Mouse (Mus musculus) kidney, adult 8-10 months (tissue): ENCODE results near the gene Spata13.

Experiments
- DNase-seq, 2 experiments: peaks; one replicate each; pipeline ENCODE4 v3.0.0; 2022

Spata13 gene

DNA sequence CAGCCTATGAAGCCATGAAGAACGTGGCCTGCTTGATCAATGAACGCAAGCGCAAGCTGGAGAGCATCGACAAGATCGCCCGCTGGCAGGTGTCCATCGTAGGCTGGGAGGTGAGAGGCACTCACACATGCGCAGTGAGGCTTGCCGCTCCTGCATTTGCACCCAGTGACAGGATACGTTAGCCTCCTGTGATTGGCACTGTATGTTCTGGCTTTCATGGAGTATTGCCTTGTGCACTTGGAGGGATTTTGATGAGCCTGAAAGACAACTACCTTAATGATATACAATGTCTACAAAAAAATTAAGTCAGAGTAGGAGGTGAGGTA is 120.0 kb downstream of the Spata13 start:
- no peak for DNase-seq

- peak; percentile 36 to 63 for DNase-seq
Measured at GRCm38 (mm10) chr14:60754656-60755055, 120.9 kb downstream of the Spata13 start.

DNA sequence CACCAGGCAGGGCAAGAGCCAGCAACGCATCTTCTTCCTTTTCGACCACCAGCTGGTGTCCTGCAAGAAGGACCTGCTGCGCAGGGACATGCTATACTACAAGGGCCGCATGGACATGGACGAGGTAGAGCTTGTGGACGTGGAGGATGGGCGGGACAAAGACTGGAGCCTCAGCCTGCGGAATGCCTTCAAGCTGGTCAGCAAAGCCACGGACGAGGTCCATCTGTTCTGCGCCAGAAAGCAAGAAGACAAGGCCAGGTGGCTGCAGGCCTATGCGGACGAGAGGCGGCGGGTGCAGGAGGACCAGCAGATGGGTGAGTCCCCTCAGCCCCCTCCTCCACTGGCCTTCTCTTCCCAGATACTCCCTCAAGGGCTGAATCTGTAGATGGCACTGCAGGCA is 122.5 kb downstream of the Spata13 start:
- no peak for DNase-seq

DNA sequence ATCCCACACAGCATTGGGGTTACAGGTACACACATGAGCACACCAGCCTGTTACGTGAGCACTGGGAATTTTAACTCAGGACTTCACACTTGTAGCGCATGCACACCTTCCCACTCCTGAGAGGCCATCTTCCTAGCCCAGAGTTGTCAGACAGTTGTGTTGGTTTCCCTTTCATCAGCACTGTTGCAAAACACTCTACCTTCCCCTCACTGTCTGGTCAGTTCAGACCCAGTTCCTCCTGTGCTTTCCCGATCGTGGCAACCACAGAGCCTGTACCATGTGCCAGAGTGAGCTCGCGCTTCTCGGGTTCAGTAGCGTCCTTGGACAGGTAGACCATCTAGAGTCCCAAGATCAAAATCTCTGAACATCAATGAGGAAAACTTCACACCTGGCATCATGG is 123.5 kb downstream of the Spata13 start:
- DNase-seq = no peak

DNA sequence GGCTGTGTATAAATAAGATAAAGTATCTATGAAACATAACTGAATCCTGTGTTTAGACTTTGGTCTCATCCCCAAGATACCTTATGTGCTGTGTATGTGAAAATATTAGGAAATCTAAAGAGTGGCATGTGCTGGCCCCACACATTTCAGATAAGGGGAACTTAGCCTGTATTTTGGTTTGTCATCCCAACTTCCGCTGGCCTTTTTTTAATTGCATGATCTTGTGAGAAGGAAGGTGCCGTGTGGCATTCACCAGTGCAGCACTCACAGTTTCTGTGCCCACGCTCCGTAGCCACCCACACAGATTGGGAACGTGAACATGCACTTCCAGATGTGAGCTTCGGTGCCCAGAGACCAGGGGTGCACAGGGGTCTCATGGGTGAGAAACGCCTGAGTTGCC is 123.9 kb downstream of the Spata13 start:
- no peak for DNase-seq

DNA sequence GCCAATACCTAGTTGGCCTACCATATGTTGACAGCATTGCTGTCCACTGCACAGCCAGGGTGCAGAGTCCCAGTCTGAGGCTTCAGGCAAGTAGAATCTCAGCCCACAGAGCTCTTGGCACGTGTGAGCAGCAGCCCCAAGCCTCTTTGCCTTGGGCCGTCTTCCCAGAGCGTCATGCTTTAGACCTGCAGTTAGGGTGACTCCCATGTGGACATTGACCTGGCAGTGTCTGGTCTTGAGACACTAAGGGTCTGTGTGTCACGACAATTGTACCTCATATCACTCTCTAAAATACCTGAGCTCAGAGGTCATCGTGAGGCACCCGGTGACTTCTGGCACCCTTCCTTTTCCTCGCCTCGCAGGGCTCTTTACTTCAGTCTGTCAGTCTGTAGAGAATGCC is 125.3 kb downstream of the Spata13 start:
- no peak for DNase-seq

GRCm38 (mm10) chr14:60761801-60762200 is 128.0 kb downstream of the Spata13 start:
- no peak for DNase-seq

DNA sequence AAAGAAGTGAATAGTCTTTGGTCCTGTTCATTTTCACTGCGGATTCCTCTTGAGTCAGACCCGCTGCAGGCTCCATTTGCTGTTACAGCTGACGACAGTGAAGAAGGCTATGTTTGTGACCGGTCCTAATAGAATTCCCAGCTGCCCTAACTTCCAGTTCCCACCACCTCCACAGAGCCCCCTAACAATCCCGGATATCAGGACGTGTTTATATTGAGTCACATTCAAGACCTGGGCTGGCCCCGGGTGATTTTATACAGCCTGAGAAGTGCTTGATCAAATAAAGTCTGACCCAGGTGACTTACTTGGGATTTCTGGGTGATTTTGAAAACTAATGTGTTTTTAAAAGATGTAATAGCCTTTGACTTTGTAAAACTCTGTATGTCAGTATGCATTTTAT is 129.0 kb downstream of the Spata13 start:
- DNase-seq = no peak

DNA sequence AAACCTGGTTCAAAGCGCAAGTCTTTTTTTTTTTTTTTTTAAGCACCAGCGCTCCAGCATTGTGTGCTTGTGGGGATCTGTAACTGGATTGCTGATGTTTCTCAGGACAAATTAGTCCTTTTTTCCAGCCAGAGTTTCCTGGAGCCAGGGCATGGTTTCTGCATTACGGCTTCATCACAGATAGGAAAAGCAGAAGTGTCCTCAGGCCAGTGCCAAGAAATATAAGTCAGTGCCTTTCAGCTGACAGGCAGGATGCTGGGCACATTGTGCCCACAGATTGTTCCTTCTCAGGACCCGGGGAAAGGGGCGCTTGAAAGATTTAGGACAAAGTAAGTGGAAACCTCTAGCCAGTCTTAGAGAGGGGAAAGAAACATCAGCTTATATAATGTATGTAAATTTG is 129.9 kb downstream of the Spata13 start:
- DNase-seq = no peak

GRCm38 (mm10) chr14:60764526-60764925 is 130.7 kb downstream of the Spata13 start:
- no peak for DNase-seq

GRCm38 (mm10) chr14:60765025-60765424 is 131.2 kb downstream of the Spata13 start:
- peak in 1 of 2 experiments; percentile 28 for DNase-seq

DNA sequence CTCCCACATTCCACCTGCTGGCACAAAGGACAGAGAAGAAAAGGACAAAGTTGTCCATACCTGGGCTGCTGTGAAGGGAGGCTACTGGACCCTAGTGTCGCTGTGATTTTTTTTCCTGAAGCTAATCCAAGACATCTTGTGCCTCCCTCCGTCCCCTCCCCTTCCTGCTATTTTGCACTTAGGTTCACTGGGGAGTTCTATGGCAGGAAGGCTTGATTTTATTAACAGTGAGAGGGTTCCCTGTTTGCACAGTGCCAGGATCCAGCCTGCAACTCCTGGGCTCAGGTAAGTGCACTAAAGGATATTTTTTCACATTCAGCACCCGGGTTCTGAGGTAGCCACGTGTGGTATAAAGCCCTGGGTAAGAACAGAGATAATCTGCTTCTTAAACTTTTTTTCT is 134.1 kb downstream of the Spata13 start, which contains the start of gene C1qtnf9:
TSS of gene C1qtnf9 (plus strand) at position 251 of the 400 bp plus-strand sequence.
- no peak for DNase-seq

GRCm38 (mm10) chr14:60769340-60769739 is 135.5 kb downstream of the Spata13 start:
- no peak for DNase-seq

DNA sequence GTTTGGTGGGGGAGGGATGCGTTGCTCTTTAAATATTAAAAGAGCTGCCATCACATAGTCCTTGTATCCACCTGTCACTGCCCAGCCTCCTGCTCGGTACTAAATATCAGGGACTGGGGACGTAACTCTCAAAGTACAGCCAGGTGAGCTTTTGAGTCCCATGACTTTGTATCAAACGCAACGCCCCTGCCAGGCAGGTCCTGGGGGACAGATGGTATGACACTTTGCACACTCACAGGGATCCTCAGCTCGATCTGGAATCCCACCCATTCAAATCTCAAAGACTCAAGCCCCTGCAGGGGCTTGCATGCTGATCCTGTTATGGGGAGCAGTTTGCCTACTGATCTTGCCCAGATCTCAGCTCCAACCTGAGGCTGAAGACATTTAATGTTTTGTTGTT is 136.8 kb downstream of the Spata13 start:
- no peak for DNase-seq

- DNase-seq = peak; percentile 38 to 65
Measured at GRCm38 (mm10) chr14:60771057-60771456, 137.3 kb downstream of the Spata13 start.

DNA sequence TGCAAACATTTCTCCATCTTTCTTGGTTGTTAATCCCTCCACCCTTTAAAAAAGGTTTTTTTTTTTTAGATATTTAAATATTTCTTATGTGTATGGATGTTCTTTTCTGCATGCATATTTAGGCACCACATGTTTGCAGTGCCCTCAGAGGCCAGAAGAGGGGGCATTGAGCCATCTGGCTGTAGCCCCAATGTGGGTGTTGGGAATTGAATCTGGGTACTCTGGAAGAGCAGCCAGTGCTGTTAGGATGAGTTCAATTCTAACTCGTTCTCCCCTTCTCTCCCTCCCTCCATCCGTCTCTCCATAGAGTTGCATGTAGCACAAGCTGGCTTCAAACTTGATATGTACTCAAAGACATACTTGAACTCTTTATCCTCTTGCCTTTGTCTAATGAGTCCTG is 139.7 kb downstream of the Spata13 start:
- DNase-seq = no peak

DNA sequence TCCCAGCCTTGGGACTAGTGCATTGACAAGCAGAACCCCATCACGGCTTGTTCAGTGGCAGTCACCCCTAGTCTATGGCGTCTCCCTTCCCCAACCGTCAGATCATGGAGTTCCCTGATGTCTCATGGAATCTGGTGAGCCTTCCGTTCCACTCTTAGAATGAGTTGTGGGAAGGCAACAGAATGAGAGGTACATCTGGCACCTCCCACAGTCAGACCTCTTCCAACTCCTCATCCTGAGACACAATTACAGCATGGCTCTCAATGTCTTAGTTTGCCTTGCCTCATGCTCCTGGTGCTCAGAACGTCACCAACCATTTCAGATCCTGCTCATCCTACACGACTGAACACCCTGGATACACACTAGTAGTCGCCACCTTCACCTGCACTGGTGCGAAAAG is 142.7 kb downstream of the Spata13 start:
- no peak for DNase-seq

GRCm38 (mm10) chr14:60777485-60777919 is 143.7 kb downstream of the Spata13 start:
- no peak for DNase-seq

GRCm38 (mm10) chr14:60779198-60779597 is 145.4 kb downstream of the Spata13 start:
- DNase-seq = no peak

GRCm38 (mm10) chr14:60782121-60782656 is 148.4 kb downstream of the Spata13 start:
- DNase-seq = no peak

DNA sequence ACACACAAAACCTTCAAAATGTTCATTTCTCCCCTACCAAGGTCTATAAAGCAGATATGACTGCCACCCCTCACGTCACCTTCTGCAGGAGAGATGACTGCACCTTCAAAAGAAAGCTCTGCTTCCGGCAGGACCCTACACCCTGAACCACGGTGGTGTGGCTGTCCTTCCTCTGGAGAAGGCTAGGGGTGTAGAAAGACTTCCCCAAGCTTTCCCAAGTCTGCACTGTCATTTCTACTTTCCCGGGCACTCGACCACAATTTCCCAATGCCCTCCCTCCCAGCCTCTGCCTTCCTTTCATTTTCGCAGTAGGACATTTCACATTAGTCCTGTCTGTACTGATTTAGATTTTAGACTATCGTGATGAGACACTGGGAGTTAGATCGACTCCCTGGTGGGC is 149.4 kb downstream of the Spata13 start:
- DNase-seq = no peak

- peak; percentile 81 to 86 for DNase-seq
Measured at GRCm38 (mm10) chr14:60784427-60785315, 150.9 kb downstream of the Spata13 start, which contains the start of gene Mipep. Gene Mipep (plus strand): TSS chr14:60784573.

DNA sequence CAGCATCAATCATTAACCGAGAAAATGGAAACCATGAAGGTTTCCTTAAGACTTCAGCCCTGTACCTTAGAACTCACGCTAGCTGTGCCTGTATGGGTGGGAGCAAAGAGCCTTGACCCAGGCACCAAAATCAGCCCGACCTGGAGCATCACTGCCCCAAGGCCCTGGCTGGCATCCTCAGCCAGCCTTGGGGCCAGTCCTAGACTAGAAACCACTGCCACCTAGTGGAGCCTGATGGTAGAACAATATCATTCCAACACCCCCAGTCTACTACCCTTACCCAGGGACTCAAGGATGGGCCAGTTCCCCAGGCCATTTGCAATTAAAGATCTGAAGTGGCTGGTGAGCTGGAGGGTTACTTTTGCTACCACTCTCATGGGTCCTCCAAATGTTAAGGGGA is 156.3 kb downstream of the Spata13 start:
- peak; percentile 18 to 44 for DNase-seq

DNA sequence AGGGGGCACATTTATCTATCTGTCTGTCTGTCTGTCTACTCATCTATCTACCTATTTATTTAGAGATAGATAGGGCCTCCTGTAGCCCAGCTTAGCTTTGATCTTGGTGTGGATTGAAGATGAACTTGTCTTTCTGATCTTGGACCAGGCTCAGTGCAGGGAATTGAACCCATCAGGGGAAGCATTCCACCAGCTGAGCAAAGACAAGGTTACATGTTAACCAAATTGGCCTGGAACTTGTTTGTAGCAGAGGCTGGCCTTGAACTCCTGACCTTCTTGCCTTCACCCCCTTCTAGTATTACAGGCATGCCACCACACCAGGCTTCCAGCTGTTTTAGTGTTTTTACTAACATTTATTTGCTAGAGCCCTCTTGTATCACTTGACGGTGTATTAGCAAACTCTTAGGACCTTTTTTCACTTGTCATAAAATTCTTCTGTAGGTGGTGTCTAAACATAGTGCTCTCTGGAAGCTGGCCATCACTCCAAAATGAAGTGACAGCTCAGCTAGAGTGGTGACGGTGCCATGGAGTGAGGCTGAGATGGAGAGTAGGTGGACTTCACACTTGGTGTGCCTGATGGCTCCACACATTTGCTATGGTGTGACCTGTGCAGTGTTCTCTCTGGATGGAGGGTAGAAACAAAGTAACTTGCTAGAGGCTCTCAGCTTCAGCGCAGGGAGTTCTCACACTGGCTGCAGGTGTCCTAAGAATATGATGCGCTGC is 163.0 kb downstream of the Spata13 start:
- no peak for DNase-seq
